Mouse (Mus musculus) MEL (cell line): ENCODE results near the gene Igf2bp2.

Experiments
- EP300 ChIP-seq, 2 experiments: IDR thresholded peaks; 2 replicates each; pipeline ENCODE4 v1.6.1; 2011; ENCODE audit warnings: improper control_type of control experiment in 2 of 2, low read length in 2 of 2, low read depth in 1 of 2, mild to moderate bottlenecking in 1 of 2
- POLR2A ChIP-seq, 2 experiments: IDR thresholded peaks; 2 replicates each; pipeline ENCODE4 v1.6.1; 2011 to 2012; ENCODE audit warnings: low read length in 2 of 2, mild to moderate bottlenecking in 2 of 2, control low read depth in 1 of 2, improper control_type of control experiment in 1 of 2, low read depth in 1 of 2, moderate library complexity in 1 of 2; ENCODE audit not compliant: control insufficient read depth in 1 of 2, insufficient read depth in 1 of 2, poor library complexity in 1 of 2

DNA sequence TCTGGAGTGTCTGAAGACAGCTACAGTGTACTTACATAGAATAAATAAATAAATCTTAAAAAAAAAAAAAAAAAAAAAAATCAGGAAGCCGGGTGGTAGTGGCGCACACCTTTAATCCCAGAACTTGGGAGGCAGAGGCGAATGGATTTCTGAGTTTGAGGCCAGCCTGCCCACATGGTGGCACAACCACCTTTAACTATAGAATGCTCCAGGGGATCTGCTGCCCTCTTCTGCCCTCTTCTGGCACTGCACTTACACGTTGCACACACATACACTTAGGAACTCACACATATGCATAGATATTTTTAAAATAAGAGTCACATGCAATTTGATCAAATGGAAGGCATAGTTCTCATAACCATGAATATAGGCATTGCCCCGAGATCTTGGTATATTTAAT lies 35.3 kb downstream of the Igf2bp2 start:
- TF ChIP-seq POLR2A (IDR thresholded peaks at IDR 0.05; ENCODE audit: control insufficient read depth in 1 of 2, insufficient read depth in 1 of 2, low read depth in 1 of 2, low read length in 2 of 2, poor library complexity in 1 of 2) (no peak), EP300 (IDR thresholded peaks at IDR 0.05; ENCODE audit: low read depth in 1 of 2, low read length in 2 of 2) (no peak)
